Mouse (Mus musculus): ENCODE measurements around the gene Atp8b5. TPM values are rescaled to one million over a fixed set of nuclear protein-coding genes. Genes with fewer than 3 reads are reported as not detected.

The Atp8b5 gene
- polyA plus RNA-seq, 2 experiments, result 0.06 TPM; not detected in 1

DNA sequence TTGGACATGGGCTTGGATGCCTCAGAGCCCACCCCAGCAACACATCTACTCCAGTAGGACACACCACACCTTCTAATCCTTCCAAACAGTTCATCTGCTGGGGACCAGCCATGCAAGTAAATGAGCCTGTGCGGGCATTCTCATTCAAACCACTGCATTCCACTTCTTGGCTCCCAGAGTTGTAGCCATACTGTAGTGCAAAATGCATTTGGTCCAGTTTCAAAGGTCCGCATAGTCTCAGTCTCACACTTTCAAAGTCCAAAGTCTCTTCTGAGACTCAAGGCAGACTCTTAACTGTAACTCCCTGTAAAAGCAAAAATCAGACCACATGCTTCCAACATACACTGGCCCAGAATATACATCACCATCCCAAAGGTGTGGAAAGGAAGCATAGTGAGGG lies 78.0 kb downstream of the Atp8b5 start:
- ATAC-seq (ENCODE audit: insufficient read depth), result no peak
- no peaks in the 10 kb centered on the region for H3K36me3 ChIP-seq (replicated peaks; ENCODE audit: control insufficient read depth, insufficient read depth, low read depth)
- no peak overlapping the region for H3K4me3 ChIP-seq (ENCODE audit: insufficient read depth in 1 of 2, low read depth in 2 of 2, low read length in 2 of 2)
- DNase-seq (ENCODE audit: low read depth in 3 of 3, low spot score in 3 of 3), result no peak
- no peaks in the 10 kb centered on the region for H3K4me1 ChIP-seq (replicated peaks; ENCODE audit: control insufficient read depth in 2 of 2, insufficient read depth in 2 of 2, low read length in 1 of 2)
- no peak overlapping the region for H3K27ac ChIP-seq
- H3K27me3 ChIP-seq (ENCODE audit: control insufficient read depth, insufficient read depth, low read length), result no peaks in the 10 kb centered on the region
- H3K9ac ChIP-seq (replicated peaks), result no peak overlapping the region
- WGBS (ENCODE audit: insufficient replicate concordance), result 69% methylated on average over 2 of the region's 2 CpGs
- no peak for TF ChIP-seq CTCF (IDR thresholded peaks at IDR 0.05; ENCODE audit: low read depth)
- no peak overlapping the region for H3K4me2 ChIP-seq (ENCODE audit: low read depth)
- H3K9me3 ChIP-seq (ENCODE audit: control insufficient read depth, low read length), result no peaks in the 10 kb centered on the region

DNA sequence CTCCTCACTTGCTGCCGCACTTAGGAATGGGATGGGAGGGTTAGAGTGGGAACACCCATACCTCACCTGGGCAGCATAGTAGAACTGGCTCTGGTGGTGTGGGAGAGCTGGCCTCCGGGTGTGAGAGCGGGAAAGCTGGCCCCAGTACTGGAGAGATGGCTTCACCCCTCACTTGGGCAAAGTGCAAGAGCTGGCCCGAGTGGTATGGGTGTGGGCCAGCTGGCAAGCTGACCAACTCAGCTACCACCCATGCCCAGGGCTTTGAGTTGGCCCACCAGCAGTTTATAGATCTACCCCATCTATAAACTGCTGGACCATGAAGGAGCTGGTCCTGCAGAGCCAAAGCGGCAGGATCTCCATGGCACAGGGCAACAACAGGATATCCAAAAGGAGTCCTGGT lies 82.2 kb downstream of the Atp8b5 start:
- TF ChIP-seq CTCF (IDR thresholded peaks at IDR 0.05; ENCODE audit: low read depth) (no peak), EP300 (IDR thresholded peaks at IDR 0.05; ENCODE audit: low read depth) (no peak)
- no peaks in the 10 kb centered on the region for H3K4me1 ChIP-seq (replicated peaks; ENCODE audit: control insufficient read depth in 2 of 2, insufficient read depth in 2 of 2, low read length in 1 of 2)
- no peak overlapping the region for H3K4me3 ChIP-seq (ENCODE audit: insufficient read depth in 1 of 2, low read depth in 2 of 2, low read length in 2 of 2)
- no peak overlapping the region for H3K4me2 ChIP-seq (ENCODE audit: low read depth)
- no peak overlapping the region for H3K27ac ChIP-seq
- H3K27me3 ChIP-seq (ENCODE audit: control insufficient read depth, insufficient read depth, low read length), result no peaks in the 10 kb centered on the region
- WGBS (ENCODE audit: insufficient replicate concordance), result 68% methylated on average over 5 of the region's 5 CpGs
- no peaks in the 10 kb centered on the region for H3K36me3 ChIP-seq (replicated peaks; ENCODE audit: control insufficient read depth, insufficient read depth, low read depth)
- DNase-seq (ENCODE audit: low read depth in 3 of 3, low spot score in 3 of 3) (no peak), ATAC-seq (ENCODE audit: insufficient read depth) (no peak)
- H3K9me3 ChIP-seq (ENCODE audit: control insufficient read depth, low read length), result no peaks in the 10 kb centered on the region
- no peak overlapping the region for H3K9ac ChIP-seq (replicated peaks)

- no peak for TF ChIP-seq EP300 (IDR thresholded peaks at IDR 0.05; ENCODE audit: low read depth)
- TF ChIP-seq CTCF (IDR thresholded peaks at IDR 0.05; ENCODE audit: low read depth), result no peak
- H3K9ac ChIP-seq (replicated peaks), result no peak overlapping the region
- no peak overlapping the region for H3K4me2 ChIP-seq (ENCODE audit: low read depth)
- no peaks in the 10 kb centered on the region for H3K4me1 ChIP-seq (replicated peaks; ENCODE audit: control insufficient read depth in 2 of 2, insufficient read depth in 2 of 2, low read length in 1 of 2)
- no peak overlapping the region for H3K27ac ChIP-seq
- ATAC-seq (ENCODE audit: insufficient read depth) (no peak), DNase-seq (ENCODE audit: low read depth in 3 of 3, low spot score in 3 of 3) (no peak)
- H3K4me3 ChIP-seq (ENCODE audit: insufficient read depth in 1 of 2, low read depth in 2 of 2, low read length in 2 of 2), result no peak overlapping the region
- H3K36me3 ChIP-seq (replicated peaks; ENCODE audit: control insufficient read depth, insufficient read depth, low read depth), result no peaks in the 10 kb centered on the region
- H3K27me3 ChIP-seq (ENCODE audit: control insufficient read depth, insufficient read depth, low read length), result no peaks in the 10 kb centered on the region
- H3K9me3 ChIP-seq (ENCODE audit: control insufficient read depth, low read length), result no peaks in the 10 kb centered on the region
- 31% methylated on average over 6 of the region's 6 CpGs for whole genome bisulfite sequencing (ENCODE audit: insufficient replicate concordance)
These were observed 83.1 kb downstream of the Atp8b5 start for GRCm38 (mm10) chr4:43350038-43350560.

GRCm38 (mm10) chr4:43353662-43354061 lies 86.7 kb downstream of the Atp8b5 start:
- H3K9ac ChIP-seq (replicated peaks), result no peak overlapping the region
- no peaks in the 10 kb centered on the region for H3K9me3 ChIP-seq (ENCODE audit: control insufficient read depth, low read length)
- H3K27me3 ChIP-seq (ENCODE audit: control insufficient read depth, insufficient read depth, low read length), result no peaks in the 10 kb centered on the region
- no peak overlapping the region for H3K27ac ChIP-seq
- H3K4me1 ChIP-seq (replicated peaks; ENCODE audit: control insufficient read depth in 2 of 2, insufficient read depth in 2 of 2, low read length in 1 of 2), result no peaks in the 10 kb centered on the region
- no peaks in the 10 kb centered on the region for H3K36me3 ChIP-seq (replicated peaks; ENCODE audit: control insufficient read depth, insufficient read depth, low read depth)
- no peak overlapping the region for H3K4me3 ChIP-seq (ENCODE audit: insufficient read depth in 1 of 2, low read depth in 2 of 2, low read length in 2 of 2)
- no peak for ATAC-seq (ENCODE audit: insufficient read depth)
- DNase-seq (ENCODE audit: low read depth in 3 of 3, low spot score in 3 of 3), result no peak
- TF ChIP-seq EP300 (IDR thresholded peaks at IDR 0.05; ENCODE audit: low read depth), result no peak
- TF ChIP-seq CTCF (IDR thresholded peaks at IDR 0.05; ENCODE audit: low read depth), result no peak
- H3K4me2 ChIP-seq (ENCODE audit: low read depth), result no peak overlapping the region
- WGBS (ENCODE audit: insufficient replicate concordance), result 68% methylated on average over 6 of the region's 6 CpGs

DNA sequence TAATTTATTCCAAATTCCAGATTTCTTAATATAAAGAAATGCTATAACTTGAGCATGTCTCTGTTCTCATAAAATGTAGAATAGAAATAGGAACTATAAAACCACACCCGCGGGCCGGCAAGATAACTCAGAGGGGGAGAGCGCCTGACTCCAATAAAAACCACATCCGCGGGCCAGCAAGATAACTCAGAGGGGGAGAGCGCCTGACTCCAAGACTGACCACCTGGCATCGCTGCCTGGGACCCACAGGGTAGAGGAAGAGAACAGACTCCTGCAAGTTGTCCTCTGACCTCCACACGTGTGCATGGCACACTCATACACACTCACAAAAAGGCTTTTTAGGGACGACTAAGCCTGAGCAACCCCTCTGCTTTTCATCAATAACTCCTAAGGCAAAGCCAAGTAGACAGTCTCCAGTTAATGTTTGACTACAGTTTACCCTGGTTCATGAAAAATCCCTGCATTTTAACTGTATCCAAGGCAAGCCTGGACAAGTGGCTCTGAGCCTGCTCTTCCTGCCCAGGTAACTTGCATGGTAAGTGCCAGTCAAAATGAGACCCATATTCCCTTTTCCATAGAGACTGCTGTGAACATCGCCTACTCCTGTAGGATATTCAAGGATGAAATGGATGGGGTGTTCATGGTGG lies 98.1 kb downstream of the Atp8b5 start:
- H3K27me3 ChIP-seq (ENCODE audit: control insufficient read depth, insufficient read depth, low read length), result no peaks in the 10 kb centered on the region
- no peak overlapping the region for H3K27ac ChIP-seq
- DNase-seq (ENCODE audit: low read depth in 3 of 3, low spot score in 3 of 3), result no peak

More for the DNA sequence above, 98.1 kb downstream of the Atp8b5 start:
- no peaks in the 10 kb centered on the region for H3K36me3 ChIP-seq (replicated peaks; ENCODE audit: control insufficient read depth, insufficient read depth, low read depth)
- no peak overlapping the region for H3K4me2 ChIP-seq (ENCODE audit: low read depth)
- H3K4me3 ChIP-seq (ENCODE audit: insufficient read depth in 1 of 2, low read depth in 2 of 2, low read length in 2 of 2), result no peak overlapping the region
- H3K9me3 ChIP-seq (ENCODE audit: control insufficient read depth, low read length), result no peaks in the 10 kb centered on the region
- 0 out of 4 replicates have a peak, but pooled peaks cover 0 to 1% of the 10 kb centered on the region in 2 experiments for H3K4me1 ChIP-seq (replicated peaks; ENCODE audit: control insufficient read depth in 2 of 2, insufficient read depth in 2 of 2, low read length in 1 of 2)
- 39% methylated on average over 11 of the region's 11 CpGs for WGBS (ENCODE audit: insufficient replicate concordance)
- H3K9ac ChIP-seq (replicated peaks), result no peak overlapping the region
- ATAC-seq (ENCODE audit: insufficient read depth), result no peak
- no peak for TF ChIP-seq EP300 (IDR thresholded peaks at IDR 0.05; ENCODE audit: low read depth)
- no peak for TF ChIP-seq CTCF (IDR thresholded peaks at IDR 0.05; ENCODE audit: low read depth)

Data from liver, embryonic 14.5 days (tissue).